Mouse (Mus musculus) frontal cortex, postnatal 10 days (tissue): ENCODE results near the gene Spdef.
A peak's percentile ranks its signal among the peaks of the same experiment; 100 is the strongest.

Source experiments
- DNase-seq, 2 experiments: peaks; one replicate each; pipeline ENCODE4 v3.0.0; 2022; ENCODE audit warnings: low spot score in 2 of 2, mixed read lengths in 1 of 2

Gene Spdef

GRCm38 (mm10) chr17:27728770-27729169 is at the start of gene Spdef:
Spdef (minus strand) TSS chr17:27728955.
- no peak for DNase-seq

- no peak for DNase-seq
These were observed 49.1 kb upstream of the Spdef start for GRCm38 (mm10) chr17:27777823-27778222.

GRCm38 (mm10) chr17:27774198-27774597 is 45.4 kb upstream of the Spdef start:
- DNase-seq: no peak

GRCm38 (mm10) chr17:27771616-27772015 is 42.9 kb upstream of the Spdef start:
- no peak for DNase-seq

GRCm38 (mm10) chr17:27768817-27769542 is 40.2 kb upstream of the Spdef start:
- DNase-seq: peak in 1 of 2 experiments; percentile 64

GRCm38 (mm10) chr17:27767543-27767942 is 38.8 kb upstream of the Spdef start:
- DNase-seq: no peak

- no peak for DNase-seq
These were observed 38.4 kb upstream of the Spdef start for GRCm38 (mm10) chr17:27767120-27767519.

- no peak for DNase-seq
These were observed 36.3 kb upstream of the Spdef start for GRCm38 (mm10) chr17:27765066-27765465.

GRCm38 (mm10) chr17:27764453-27764852 is 35.7 kb upstream of the Spdef start:
- no peak for DNase-seq

GRCm38 (mm10) chr17:27762884-27763283 is 34.1 kb upstream of the Spdef start:
- no peak for DNase-seq

- DNase-seq: peak; percentile 76 to 83
These were observed 33.0 kb upstream of the Spdef start for GRCm38 (mm10) chr17:27761639-27762336.

GRCm38 (mm10) chr17:27760169-27760568 is 31.4 kb upstream of the Spdef start:
- no peak for DNase-seq

GRCm38 (mm10) chr17:27751314-27752202 is 22.8 kb upstream of the Spdef start:
- DNase-seq: no peak

GRCm38 (mm10) chr17:27750451-27750942 is 21.7 kb upstream of the Spdef start:
- no peak for DNase-seq

- no peak for DNase-seq
These were observed 19.4 kb upstream of the Spdef start for GRCm38 (mm10) chr17:27748123-27748522.

GRCm38 (mm10) chr17:27746446-27746845 is 17.7 kb upstream of the Spdef start:
- DNase-seq: no peak

GRCm38 (mm10) chr17:27740961-27741360 is 12.2 kb upstream of the Spdef start:
- DNase-seq: no peak

- DNase-seq: no peak
These were observed 5.8 kb upstream of the Spdef start for GRCm38 (mm10) chr17:27734344-27735073.

GRCm38 (mm10) chr17:27732694-27733093 is 3.9 kb upstream of the Spdef start:
- DNase-seq: no peak

GRCm38 (mm10) chr17:27732152-27732551 is 3.4 kb upstream of the Spdef start:
- no peak for DNase-seq

- DNase-seq: no peak
These were observed 2.2 kb downstream of the Spdef start for GRCm38 (mm10) chr17:27726527-27726926.
